Mouse (Mus musculus): Measurements from ENCODE around the gene Ttll13.

DNA sequence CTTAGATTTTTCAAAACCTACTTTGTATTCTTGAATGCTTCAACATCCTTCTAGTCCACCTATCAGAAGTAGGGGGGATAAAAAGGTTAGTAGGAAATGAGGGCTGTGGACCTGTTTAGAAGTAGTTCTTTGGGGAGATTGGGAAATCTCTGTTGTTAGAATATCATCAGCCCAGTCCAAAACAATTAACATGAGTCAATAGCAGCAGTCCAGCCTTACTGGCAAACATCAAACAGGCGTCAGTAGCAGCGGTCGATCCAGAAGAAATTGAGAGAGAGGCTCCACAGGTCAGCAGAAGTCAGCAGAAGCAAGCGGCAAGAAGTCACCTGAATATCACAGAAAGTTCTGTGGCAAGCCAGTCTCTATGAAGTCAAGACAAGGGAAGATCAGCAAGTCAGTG is 1.3 kb upstream of the Ttll13 start:
- TF ChIP-seq CTCF (IDR thresholded peaks at IDR 0.05; ENCODE audit: low read depth), result no peak
- TF ChIP-seq EP300 (IDR thresholded peaks at IDR 0.05; ENCODE audit: low read depth), result no peak

Measured in liver, postnatal 0 days (tissue).